Mouse (Mus musculus) hindbrain, embryonic 13.5 days (tissue): ENCODE data around the gene Pkd1l3. TPM values are rescaled to one million over a fixed set of nuclear protein-coding genes. Genes with fewer than 3 reads are reported as not detected.

ENCODE experiments used
- ATAC-seq: fragments of 200-750 bp; cut with Nextera tagmentation; 2 replicates; pipeline ENCODE4 v1.8.0; 2017; ENCODE audit warnings: moderate TSS enrichment; ENCODE audit not compliant: low FRiP score
- H3K27ac ChIP-seq: fragments of 300-500 bp; sonication (generic); 2 replicates; pipeline ENCODE4 v1.5.1; 2015; ENCODE audit warnings: inconsistent platforms, mild to moderate bottlenecking, moderate library complexity
- H3K27me3 ChIP-seq: fragments of 300-500 bp; sonication (generic); 2 replicates; pipeline ENCODE4 v1.6.1; 2015; ENCODE audit warnings: mild to moderate bottlenecking, inconsistent platforms
- H3K36me3 ChIP-seq: fragments of 300-500 bp; sonication (generic); 2 replicates; pipeline ENCODE4 v1.6.1; 2015; ENCODE audit warnings: mild to moderate bottlenecking, inconsistent platforms
- H3K4me1 ChIP-seq: fragments of 300-500 bp; sonication (generic); replicated peaks from 2 replicates; pipeline ENCODE4 v1.6.1; 2015; ENCODE audit warnings: inconsistent platforms
- H3K4me2 ChIP-seq: fragments of 300-500 bp; sonication (generic); 2 replicates; pipeline ENCODE4 v1.6.1; 2015; ENCODE audit warnings: inconsistent platforms, mild to moderate bottlenecking, moderate library complexity
- H3K4me3 ChIP-seq: fragments of 300-500 bp; sonication (generic); 2 replicates; pipeline ENCODE4 v1.5.1; 2015; ENCODE audit warnings: mild to moderate bottlenecking, inconsistent platforms
- H3K9ac ChIP-seq: fragments of 300-500 bp; sonication (generic); 2 replicates; pipeline ENCODE4 v1.6.1; 2015; ENCODE audit warnings: mild to moderate bottlenecking, inconsistent platforms
- H3K9me3 ChIP-seq: fragments of 300-500 bp; sonication (generic); 2 replicates; pipeline ENCODE4 v1.6.1; 2016; ENCODE audit warnings: inconsistent platforms
- WGBS: fragments of 180-500 bp; shearing (Covaris S2); methylation state at CpG from one replicate; pipeline ENCODE4 v1.1.7; 2015; 5-methylcytosine and 5-hydroxymethylcytosine counted together
- polyA plus RNA-seq: library from polyadenylated mRNA; unstranded; fragments of >200 nt; fragmentation: Nextera tagmentation; extraction: Ambion mirVana; gene quantifications from 2 replicates; pipeline ENCODE4 v1.2.1, GENCODE M21; 2015

Pkd1l3 gene
- polyA plus RNA-seq, 1 experiment from 2014 or later = 0.12 TPM

DNA sequence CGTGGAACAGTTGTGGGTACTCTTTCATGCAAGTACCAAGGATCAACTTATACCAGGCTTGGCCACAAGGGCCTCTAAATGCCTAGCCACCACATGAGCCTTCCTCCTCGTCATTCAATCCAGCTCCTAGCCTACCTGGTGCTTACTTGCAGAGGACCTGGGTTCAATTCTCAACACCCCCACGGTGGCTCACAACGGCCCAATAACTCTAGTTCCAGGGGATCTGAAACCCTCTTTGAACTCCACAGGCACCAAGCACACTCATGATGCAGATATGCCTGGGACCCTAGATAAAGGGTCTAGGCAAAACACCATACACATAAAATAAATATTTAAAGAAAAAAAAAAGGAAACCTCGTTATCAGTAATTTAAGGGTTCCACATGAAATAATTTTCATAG lies 77.5 kb downstream of the Pkd1l3 start:
- WGBS = 54% methylated on average over 5 of the region's 5 CpGs
- ATAC-seq = no peak
- H3K36me3 ChIP-seq = no peaks in the 10 kb centered on the region; the same call in 1 of the 2 replicates
- H3K9me3 ChIP-seq = no peaks in the 10 kb centered on the region
- no peaks in the 10 kb centered on the region; the same call in 1 of the 2 replicates for H3K27me3 ChIP-seq
- H3K4me1 ChIP-seq = peaks cover 34% of the 10 kb centered on the region
- H3K27ac ChIP-seq = no peak overlapping the region
- H3K4me3 ChIP-seq = peak overlapping the region; percentile 100
- H3K4me2 ChIP-seq = peak overlapping the region; percentile 74
- peak overlapping the region; percentile 99 for H3K9ac ChIP-seq

DNA sequence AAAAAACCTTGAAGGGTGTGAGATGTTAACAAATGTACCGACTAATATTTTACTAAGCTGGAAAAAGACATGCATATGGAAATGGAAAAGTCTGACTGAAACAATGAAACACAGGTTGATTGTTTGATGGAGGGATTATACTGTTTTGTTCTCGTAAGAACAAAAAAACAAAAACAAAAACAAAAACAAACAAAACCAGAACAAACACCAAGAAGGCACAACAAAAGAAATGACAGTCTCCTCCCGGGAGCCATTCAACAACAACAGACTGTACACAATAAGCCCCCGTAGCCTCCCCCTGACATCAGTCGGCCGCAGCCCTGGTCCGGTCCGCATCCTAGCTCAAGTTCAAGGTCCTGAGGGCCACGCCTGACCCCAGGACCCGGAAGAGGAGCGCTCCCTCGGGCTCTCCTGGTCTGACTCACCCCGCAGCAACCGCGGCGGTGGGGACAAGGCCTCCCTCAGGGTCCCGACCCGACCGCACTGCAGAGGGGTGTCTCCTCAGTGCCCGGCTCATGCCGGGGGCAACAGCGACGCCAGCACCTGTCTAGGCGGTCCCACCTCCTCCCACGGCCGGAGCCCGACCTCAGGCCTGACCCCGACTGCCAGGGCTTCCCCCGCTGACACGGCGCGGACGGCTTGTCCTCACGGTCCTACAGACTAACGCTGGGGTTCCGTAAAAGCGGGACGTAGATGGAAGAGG lies 78.3 kb downstream of the Pkd1l3 start:
- ATAC-seq = peak; percentile 75
- H3K4me1 ChIP-seq = peaks cover 34% of the 10 kb centered on the region
- peak overlapping the region; percentile 100 for H3K4me3 ChIP-seq
- peak overlapping the region; percentile 74 for H3K4me2 ChIP-seq
- no peaks in the 10 kb centered on the region; the same call in 1 of the 2 replicates for H3K27me3 ChIP-seq
- no peaks in the 10 kb centered on the region; the same call in 1 of the 2 replicates for H3K36me3 ChIP-seq
- peak overlapping the region; percentile 91 for H3K27ac ChIP-seq
- H3K9me3 ChIP-seq = no peaks in the 10 kb centered on the region
- 0% methylated on average over 38 of the region's 38 CpGs for WGBS
- peak overlapping the region; percentile 99 for H3K9ac ChIP-seq

DNA sequence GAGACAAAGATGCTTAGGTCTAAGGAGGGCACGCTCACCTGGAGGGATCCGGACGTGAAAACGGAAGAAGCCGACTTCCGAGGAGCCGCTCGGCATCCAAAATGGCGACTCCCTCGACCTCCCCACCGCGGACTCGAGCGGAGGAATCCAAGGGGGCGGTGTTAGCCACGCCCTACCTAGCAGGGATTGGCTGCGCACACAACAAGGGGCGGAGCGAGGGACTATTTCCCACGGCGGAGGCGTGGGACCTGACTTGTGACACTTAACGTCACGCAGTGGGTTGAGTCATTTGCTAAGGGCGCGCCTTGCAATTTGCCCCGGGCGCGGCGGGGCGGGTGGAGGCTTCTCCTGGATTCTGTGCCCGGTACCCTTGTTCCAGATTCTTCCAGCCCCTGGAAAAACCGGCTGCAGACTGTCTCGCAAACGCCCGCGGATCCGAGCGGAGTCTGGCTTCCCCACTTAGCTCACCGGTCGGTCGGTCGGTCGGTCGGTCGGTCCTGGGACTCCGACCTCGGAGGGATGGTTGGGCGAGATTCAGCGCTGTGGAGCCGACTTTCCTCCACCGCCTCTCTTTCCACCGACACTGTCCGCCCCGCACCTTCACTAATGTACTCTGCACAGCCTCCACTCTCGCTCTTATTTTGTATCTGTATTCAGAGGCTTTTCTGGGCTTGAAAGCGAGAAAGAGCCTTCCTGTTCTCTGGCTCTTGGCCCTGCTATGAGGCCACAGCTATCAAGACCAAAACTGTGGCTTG lies 79.0 kb downstream of the Pkd1l3 start, which contains the start of gene Ist1:
Gene Ist1, minus strand, starts transcription at position 115 of the 755 bp plus-strand sequence.
- no peaks in the 10 kb centered on the region for H3K36me3 ChIP-seq
- H3K4me1 ChIP-seq = peaks cover 33% of the 10 kb centered on the region
- peak; percentile 98 for ATAC-seq
- under 1% methylated on average over 57 of the region's 57 CpGs for WGBS
- H3K9ac ChIP-seq = peak within 1 kb of the TSS; percentile 99
- peak within 1 kb of the TSS; percentile 91 for H3K27ac ChIP-seq
- H3K4me2 ChIP-seq = peak within 1 kb of the TSS; percentile 74
- H3K27me3 ChIP-seq = no peaks in the 10 kb centered on the region; the same call in 1 of the 2 replicates
- peak within 1 kb of the TSS; percentile 100 for H3K4me3 ChIP-seq
- no peaks in the 10 kb centered on the region for H3K9me3 ChIP-seq

DNA sequence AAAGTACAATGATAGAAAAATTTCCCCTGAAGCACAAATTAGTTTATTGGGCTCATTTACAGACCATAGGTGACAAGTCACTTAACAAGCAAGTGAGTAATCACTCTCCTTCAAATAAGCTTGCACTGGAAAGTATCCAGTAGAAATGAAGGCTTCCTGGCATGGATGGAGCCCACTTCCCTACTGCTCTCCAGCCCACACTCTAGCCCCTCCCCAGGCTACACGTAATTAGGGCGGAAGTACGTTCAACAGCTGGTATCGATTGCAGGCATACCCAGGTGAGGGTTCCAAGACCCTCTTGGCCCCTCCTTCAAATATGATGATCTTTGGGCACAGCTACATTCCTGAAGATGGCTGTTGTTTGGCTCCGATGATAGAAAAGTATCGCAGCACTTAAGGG lies 79.8 kb downstream of the Pkd1l3 start:
- Histone ChIP-seq H3K36me3 (no peaks in the 10 kb centered on the region), H3K27me3 (no peaks in the 10 kb centered on the region; the same call in 1 of the 2 replicates), H3K9me3 (no peaks in the 10 kb centered on the region), H3K4me1 (peaks cover 31% of the 10 kb centered on the region), H3K4me3 (peak overlapping the region; percentile 100; the same call in 1 of the 2 replicates), H3K4me2 (peak overlapping the region; percentile 65), H3K27ac (no peak overlapping the region), H3K9ac (no peak overlapping the region)
- 56% methylated on average over 6 of the region's 6 CpGs for whole genome bisulfite sequencing
- no peak for ATAC-seq

DNA sequence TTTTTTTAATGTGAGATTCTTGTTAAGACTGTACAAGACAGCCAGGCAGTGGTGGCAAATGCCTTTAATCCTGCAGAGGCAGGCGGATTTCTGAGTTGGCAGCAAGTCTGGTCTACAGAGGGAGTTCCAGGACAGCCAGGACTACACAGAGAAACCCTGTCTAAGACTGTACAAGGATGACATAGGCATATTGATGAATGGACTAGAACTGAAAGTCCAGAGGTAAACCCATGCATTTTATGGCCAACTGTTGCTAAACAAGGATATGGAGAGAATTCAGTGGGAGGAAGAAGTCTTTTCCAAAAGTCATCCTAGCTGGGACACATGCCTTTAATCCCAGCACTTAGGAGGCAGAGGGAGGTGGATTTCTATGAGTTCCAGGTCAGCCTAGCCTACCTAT lies 83.4 kb downstream of the Pkd1l3 start:
- no peak overlapping the region for H3K9ac ChIP-seq
- H3K4me3 ChIP-seq = no peak overlapping the region
- H3K27me3 ChIP-seq = peaks cover 8% of the 10 kb centered on the region; the same call in 1 of the 2 replicates
- no peaks in the 10 kb centered on the region for H3K36me3 ChIP-seq
- 65% methylated on average over 1 of the region's 1 CpGs for WGBS
- ATAC-seq = no peak
- no peaks in the 10 kb centered on the region for H3K9me3 ChIP-seq
- no peak overlapping the region for H3K4me2 ChIP-seq
- H3K4me1 ChIP-seq = peaks cover 9% of the 10 kb centered on the region
- H3K27ac ChIP-seq = no peak overlapping the region

DNA sequence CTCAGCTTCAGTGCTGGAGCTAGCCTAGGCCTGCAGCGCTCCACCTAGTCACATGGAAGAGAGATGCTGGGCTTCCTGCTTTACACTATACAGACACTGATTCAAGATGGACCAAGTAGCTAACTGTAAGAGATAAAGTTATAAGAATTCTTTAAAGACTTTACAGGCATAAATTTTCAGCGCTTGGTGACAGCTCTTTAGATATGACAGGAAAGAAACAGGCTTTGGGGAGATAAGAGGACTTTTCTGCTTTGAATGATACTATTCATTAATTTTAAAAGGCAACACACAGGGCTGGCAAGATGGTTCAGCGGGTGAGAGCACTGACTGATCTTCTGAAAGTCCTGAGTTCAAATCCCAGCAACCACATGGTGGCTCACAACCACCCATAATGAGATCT lies 84.2 kb downstream of the Pkd1l3 start:
- peaks cover 9% of the 10 kb centered on the region for H3K4me1 ChIP-seq
- WGBS = 79% methylated on average over 3 of the region's 3 CpGs
- no peaks in the 10 kb centered on the region for H3K36me3 ChIP-seq
- no peak overlapping the region for H3K4me2 ChIP-seq
- H3K27ac ChIP-seq = no peak overlapping the region
- no peaks in the 10 kb centered on the region for H3K9me3 ChIP-seq
- H3K27me3 ChIP-seq = peaks cover 14% of the 10 kb centered on the region
- no peak overlapping the region for H3K4me3 ChIP-seq
- no peak for ATAC-seq
- H3K9ac ChIP-seq = no peak overlapping the region

DNA sequence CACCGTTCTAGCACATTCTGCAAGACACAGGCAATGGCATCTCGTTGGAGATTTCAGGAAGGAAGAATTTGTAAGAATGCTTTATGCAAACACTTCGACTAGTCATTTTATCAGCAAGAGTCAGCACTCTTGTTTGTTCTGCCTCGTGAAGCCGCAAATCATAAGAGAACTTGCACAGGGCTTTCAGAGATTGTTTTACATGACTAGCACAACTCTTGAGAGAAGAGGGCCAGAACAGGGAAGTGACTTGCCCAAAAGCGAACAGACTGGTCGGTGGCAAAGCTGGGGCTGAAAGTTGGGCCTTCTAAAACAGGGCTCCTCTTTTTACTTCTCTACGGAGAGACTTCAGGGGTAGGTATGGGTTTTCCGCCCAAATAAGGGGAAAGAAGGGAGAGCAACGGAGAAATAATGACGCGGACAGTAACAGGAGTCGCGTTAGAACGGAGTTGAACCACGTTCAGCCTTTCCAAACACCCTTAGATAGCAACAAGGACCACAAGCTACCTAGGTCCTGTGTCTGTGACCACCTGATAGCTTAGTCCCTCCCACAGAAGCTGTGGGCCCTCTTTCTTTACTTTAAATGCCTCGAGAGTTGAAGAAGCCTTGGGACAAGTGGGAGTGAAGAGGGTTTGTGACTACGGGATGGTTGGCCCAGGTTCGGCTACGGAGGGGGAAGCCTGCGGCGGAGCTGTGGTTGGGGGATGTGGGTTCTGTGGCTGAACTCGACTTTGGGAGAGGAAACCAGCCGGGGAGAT lies 90.4 kb downstream of the Pkd1l3 start:
- Histone ChIP-seq H3K27me3 (peaks cover 17% of the 10 kb centered on the region), H3K4me3 (peak overlapping the region; percentile 96), H3K4me1 (peaks cover 32% of the 10 kb centered on the region), H3K4me2 (peak overlapping the region; percentile 88), H3K27ac (peak overlapping the region; percentile 99), H3K9ac (peak overlapping the region; percentile 99), H3K36me3 (peaks cover 21% of the 10 kb centered on the region), H3K9me3 (no peaks in the 10 kb centered on the region)
- peak; percentile 52 for ATAC-seq
- WGBS = 12% methylated on average over 24 of the region's 24 CpGs

DNA sequence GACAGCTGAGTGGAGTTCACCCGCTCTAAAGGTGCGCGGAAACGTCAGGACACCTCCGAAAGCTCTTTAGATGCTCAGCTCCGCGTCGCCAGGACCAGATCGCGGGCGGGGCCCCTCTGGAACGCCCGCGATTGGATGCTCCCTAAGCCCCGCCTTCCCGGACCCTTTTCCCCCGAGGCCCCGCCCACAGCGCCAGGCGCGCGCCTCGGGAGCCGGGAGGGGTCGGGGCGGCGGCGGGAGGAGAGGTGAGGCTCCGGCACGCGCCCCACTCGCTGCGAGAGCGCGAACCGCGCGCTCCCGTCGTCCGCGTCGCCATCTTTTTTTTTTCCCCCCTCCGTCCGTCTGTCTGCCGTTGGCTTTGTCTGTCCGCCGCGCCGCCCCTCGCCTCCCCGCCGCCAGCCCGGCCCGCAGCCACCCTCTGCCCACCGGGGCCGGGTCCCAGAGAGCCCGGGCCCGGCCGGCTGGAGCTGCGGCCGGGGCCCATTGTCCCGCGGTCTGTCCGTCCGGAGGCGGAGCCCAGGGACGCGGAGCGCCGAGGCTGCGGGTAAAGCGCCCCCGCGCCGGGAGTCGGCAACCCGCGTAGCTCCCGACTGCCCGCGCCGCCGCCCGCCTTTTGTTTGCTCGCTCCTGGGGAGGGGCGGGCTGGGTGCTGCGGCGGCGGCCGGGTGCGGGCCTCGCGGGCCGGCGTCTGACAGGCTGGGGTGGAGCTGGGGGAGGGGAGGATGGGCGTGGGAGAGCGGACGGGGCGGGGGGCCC lies 91.2 kb downstream of the Pkd1l3 start, which contains the start of gene Zfp821:
Gene Zfp821, plus strand, starts transcription at position 227 of the 756 bp plus-strand sequence.
- Histone ChIP-seq H3K4me1 (peaks cover 32% of the 10 kb centered on the region), H3K36me3 (peaks cover 29% of the 10 kb centered on the region), H3K4me2 (peak within 1 kb of the TSS; percentile 88), H3K9ac (peak within 1 kb of the TSS; percentile 99), H3K4me3 (peak within 1 kb of the TSS; percentile 96), H3K27ac (peak within 1 kb of the TSS; percentile 99), H3K9me3 (no peaks in the 10 kb centered on the region), H3K27me3 (peaks cover 17% of the 10 kb centered on the region)
- under 1% methylated on average over 52 of the region's 100 CpGs for WGBS
- ATAC-seq = peak; percentile 86

DNA sequence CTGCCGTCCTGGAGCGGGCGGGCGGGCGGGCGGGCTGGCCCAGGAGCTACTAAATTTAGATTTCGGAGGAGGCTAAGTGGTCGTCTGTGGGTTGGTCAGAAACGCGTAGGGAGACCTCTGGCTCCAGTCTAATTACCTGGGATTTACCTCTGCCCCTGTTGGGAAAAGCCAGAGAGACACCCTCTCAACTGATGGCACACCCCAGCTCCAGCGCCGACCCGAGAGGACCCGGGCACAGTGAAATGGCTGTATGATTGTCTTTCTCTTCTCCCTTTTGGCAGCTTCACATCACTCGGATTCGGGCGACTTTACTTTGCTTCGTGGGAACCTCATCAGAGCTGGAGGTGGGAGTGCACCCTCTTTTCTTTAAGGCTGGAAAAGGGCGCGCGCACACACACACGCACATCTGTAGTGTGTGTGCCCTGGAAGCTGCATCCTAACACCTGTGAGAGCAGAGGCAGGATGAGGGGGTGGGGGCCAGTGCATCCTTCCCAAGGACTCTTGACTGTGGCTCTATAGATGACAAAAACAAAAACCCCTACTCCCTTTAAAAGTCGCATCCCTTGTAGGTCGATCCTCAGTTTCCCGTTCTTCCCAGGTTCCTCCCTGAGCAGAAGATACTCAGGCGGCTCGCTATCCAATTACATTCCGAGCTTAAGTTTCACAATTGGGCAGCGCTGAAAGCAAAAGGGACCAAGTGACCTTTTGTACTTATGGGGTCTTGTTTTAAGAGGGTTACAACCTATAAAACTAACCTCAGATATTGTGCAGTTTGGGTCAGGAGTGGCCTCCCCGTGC lies 92.0 kb downstream of the Pkd1l3 start:
- WGBS = 2% methylated on average over 29 of the region's 30 CpGs

DNA sequence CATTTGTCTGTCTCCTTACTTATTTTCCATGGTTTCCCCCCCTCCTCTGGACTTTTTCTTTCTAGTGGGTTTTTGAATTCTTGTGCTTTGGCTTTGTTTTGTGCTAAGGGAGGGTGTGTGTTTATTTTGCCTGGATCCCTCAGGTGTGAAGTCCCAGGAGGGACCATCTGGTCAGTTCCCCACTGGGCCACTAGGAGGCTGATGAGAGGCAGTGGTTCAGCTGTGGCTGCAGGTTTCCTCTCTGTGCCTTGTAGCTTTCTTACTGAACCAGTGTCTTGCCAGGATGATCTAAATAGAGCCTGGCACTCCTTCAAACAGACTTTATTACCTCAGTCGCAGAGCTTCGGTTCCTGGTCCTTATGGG lies 92.5 kb downstream of the Pkd1l3 start:
- Histone ChIP-seq H3K36me3 (peaks cover 43% of the 10 kb centered on the region), H3K27me3 (peaks cover 17% of the 10 kb centered on the region), H3K4me3 (peak overlapping the region; percentile 96), H3K27ac (peak overlapping the region; percentile 99; the same call in 1 of the 2 replicates), H3K4me2 (peak overlapping the region; percentile 88), H3K9ac (peak overlapping the region; percentile 99), H3K4me1 (peaks cover 32% of the 10 kb centered on the region), H3K9me3 (no peaks in the 10 kb centered on the region)
- ATAC-seq = 0 out of 2 replicates have a peak, but pooled peaks have one; percentile 11
- WGBS = 36% methylated on average over 2 of the region's 2 CpGs

More for the DNA sequence above, 92.0 kb downstream of the Pkd1l3 start:
- H3K4me3 ChIP-seq = peak overlapping the region; percentile 96
- H3K36me3 ChIP-seq = peaks cover 37% of the 10 kb centered on the region
- H3K9me3 ChIP-seq = no peaks in the 10 kb centered on the region
- peak overlapping the region; percentile 88 for H3K4me2 ChIP-seq
- H3K9ac ChIP-seq = peak overlapping the region; percentile 99
- peak; percentile 53 for ATAC-seq
- peaks cover 32% of the 10 kb centered on the region for H3K4me1 ChIP-seq
- peaks cover 17% of the 10 kb centered on the region for H3K27me3 ChIP-seq
- peak overlapping the region; percentile 99 for H3K27ac ChIP-seq

DNA sequence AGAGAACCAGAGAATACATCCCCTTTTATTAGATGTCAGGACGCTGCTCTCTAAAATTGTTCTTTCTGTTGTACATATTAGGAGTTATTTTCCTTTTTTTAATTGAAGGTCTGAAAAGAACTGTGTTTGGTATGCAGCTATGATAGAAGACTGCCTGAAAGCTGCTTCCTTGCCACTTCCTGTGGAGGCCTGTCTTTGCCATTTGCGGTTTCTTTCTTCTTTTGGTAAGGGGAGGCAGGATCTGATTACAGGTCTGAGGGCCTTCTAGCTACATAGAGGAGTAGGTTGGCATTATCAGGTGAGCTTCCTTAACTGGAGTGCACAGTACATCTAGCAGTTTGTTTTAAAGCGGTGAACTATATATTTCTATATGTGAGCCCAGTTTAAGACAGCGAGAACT lies 93.6 kb downstream of the Pkd1l3 start:
- H3K9ac ChIP-seq = peak overlapping the region; percentile 99

More for the DNA sequence above, 93.6 kb downstream of the Pkd1l3 start:
- no peak for ATAC-seq
- no peak overlapping the region for H3K27ac ChIP-seq
- 97% methylated on average over 4 of the region's 4 CpGs for WGBS
- H3K4me1 ChIP-seq = peaks cover 32% of the 10 kb centered on the region
- peak overlapping the region; percentile 88 for H3K4me2 ChIP-seq
- peaks cover 53% of the 10 kb centered on the region for H3K36me3 ChIP-seq
- H3K4me3 ChIP-seq = peak overlapping the region; percentile 96
- H3K9me3 ChIP-seq = no peaks in the 10 kb centered on the region
- peaks cover 10% of the 10 kb centered on the region for H3K27me3 ChIP-seq
